Mouse (Mus musculus) cerebellum, postnatal 10 days (tissue): Measurements from ENCODE around the gene Tspan9.

Source experiments
- DNase-seq, 2 experiments: peaks; one replicate each; pipeline ENCODE4 v3.0.0; 2021; ENCODE audit warnings: mixed read lengths in 2 of 2

The Tspan9 gene

DNA sequence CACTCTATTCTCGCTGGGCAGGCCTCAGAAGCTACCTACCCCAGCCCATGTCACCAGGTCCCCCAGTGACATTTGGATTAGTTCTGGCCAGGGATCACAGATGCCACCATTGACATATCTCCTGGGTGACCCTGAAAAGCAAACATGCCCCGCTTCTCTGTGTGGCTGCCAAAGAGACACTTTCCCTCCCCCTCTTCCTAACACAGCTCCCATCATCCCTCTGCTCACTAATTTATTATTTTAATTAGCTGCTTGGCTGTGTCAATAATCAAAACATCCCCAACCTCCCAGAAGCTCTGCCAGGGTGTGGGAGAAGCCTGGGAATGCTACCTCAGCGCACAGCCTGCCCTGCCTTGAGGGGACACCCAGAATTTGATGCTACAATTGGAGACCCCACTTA lies 226.4 kb downstream of the Tspan9 start:
- DNase-seq: no peak

GRCm38 (mm10) chr6:127912938-127913337 lies 230.5 kb downstream of the Tspan9 start:
- DNase-seq: no peak

DNA sequence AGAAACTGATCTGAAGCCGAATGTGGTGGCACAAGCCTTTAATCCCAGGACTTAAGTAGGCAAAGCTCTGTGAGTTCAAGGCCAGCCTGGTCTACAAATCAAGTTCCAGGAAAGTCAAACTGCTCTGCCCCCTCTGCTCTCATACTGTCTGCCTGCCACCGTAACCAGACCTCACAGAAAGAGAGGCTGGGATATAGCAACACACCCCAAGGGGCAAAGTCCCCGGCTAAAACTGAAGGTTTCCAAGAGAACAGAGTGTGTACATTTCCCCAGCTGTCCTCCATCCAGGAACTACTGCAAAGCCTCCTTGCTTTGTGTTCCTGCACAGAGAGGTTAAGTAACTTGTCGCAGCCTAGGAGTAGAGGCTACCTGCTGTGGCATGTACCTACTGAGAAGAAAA lies 231.7 kb downstream of the Tspan9 start:
- DNase-seq: no peak
